Mouse (Mus musculus) spleen, postnatal 36 days (tissue): ENCODE results near the gene Sycn.
"Not testable (repeated sequence)": the region's sequence is repeated elsewhere in the genome, so short reads cannot be mapped to it uniquely, and the experiment has no call there.

ENCODE experiments used
- DNase-seq, 2 experiments: peaks; one replicate each; pipeline ENCODE4 v3.0.0; 2022; ENCODE audit warnings: low spot score in 2 of 2, mixed read lengths in 1 of 2

The Sycn gene

GRCm38 (mm10) chr7:28540526-28540925, at the start of gene Sycn:
Gene Sycn (plus strand): TSS chr7:28540885.
- no peak for DNase-seq

GRCm38 (mm10) chr7:28490903-28491302, 49.8 kb upstream of the Sycn start:
- no peak for DNase-seq

- DNase-seq, result no peak
Measured at GRCm38 (mm10) chr7:28492310-28492709, 48.4 kb upstream of the Sycn start.

DNA sequence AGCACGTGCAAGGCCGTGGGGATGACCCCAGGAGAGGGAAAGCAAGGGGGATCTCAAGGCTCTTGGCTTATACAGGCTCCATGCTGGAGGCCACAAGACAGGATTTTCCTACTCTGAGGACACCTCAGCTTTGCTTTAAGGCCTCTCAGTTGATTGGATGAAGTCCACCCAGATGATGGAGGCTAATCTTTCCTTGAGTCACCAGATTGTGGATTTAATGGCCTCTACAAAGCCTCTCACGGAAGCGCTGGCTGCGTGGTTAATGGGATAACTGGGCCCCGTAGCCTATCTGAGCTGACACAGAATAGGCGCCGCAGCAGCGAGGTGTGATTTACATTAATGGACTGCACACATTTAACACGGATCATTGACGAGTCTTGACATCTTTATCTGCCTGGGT, 45.3 kb upstream of the Sycn start:
- no peak for DNase-seq

DNA sequence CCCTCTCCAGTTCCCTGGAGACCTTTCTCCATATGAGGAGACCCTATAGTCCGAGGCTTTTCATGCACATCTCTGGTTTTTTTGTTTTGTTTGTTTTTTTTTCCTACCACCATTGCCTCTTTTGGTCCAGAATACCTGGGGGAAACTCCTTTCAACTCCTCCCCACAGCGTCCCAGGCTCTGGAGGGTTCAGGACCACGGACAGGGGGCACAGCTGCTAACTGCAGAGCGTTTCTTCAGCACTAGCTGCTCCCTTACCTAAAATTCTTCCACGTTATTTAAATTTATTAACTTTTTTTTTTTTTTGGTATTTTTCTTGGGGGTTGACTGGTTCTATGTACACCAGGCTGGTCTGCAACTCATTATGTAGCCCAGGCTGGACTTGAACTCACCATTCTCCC, 35.1 kb upstream of the Sycn start:
- DNase-seq, result no peak

GRCm38 (mm10) chr7:28509121-28509520, 31.6 kb upstream of the Sycn start:
- DNase-seq, result not testable (repeated sequence)

DNA sequence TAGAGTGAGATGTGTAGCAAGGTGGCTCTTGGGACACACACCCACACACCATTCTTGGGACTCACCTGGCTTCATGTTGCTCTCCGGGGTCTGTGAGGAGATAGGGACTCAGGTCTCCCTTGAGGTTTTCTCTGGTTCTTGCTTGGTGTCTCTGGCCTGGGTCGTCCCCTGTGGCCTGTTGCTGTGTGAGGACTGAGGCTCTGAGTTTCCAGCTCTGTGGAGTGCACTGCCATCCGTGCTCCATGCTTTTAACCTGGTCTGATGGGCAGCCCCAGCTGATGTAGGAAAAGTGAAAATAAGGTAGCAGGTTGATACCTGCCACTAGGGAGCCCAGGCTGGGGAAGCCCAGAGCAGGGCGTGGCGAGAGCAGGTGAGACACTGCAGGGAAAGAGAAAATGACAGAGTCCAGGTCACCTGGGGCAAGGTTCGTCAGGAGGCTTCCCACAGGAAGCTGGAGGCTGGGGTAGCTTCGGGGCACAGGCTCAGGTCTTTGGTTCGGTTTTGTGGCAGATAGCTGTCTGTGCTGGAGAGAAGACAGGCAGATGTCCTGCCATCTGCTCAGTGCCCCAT, 30.2 kb upstream of the Sycn start, which contains the start of gene Ifnl2:
Gene Ifnl2 (minus strand): TSS at position 51 of the 570 bp plus-strand sequence.
- not testable (repeated sequence) for DNase-seq

DNA sequence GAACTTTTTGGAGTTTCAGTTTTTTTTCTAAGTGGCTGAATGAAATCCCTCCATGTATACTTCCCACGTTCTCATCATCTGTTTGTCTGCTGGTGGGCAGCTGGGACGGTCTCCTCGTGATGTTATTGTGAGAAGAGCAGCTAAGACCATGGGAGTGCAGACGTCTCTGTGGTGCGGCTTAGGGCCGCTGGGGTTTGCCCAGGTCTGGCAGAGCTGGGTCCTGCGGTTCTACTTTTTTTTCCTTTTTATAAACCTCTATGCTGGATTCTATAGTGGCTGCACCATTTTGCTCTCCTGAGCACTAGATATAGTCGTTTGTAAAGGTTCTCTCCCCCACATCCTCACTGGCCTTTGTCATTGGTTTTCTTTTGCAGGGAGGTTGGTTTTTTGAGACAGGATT, 29.2 kb upstream of the Sycn start:
- DNase-seq, result no peak

- not testable (repeated sequence) for DNase-seq
Measured at GRCm38 (mm10) chr7:28522536-28522935, 18.1 kb upstream of the Sycn start, which contains the start of gene Ifnl3. Gene Ifnl3 (plus strand): TSS chr7:28522836.

GRCm38 (mm10) chr7:28527922-28528719, 12.6 kb upstream of the Sycn start:
- peak; percentile 82 to 85 for DNase-seq

DNA sequence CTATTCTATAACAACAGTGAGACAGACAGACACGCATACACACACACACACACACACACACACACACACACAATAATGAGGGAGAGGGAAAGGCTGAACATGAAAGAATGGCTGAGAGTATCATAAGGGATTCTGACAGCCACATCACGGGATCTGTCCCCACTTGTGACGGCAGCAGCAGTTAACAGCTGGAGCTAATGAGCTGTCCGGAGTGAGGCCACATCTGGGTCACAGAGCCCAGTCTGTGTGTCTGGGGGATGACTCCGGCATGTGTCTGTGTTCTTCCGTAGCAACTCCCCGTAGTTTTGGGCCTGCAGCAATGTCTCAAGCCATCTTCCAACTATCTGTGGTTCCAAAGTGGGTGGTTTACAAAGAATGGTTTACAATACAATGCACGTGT, 8.7 kb upstream of the Sycn start:
- no peak for DNase-seq

DNA sequence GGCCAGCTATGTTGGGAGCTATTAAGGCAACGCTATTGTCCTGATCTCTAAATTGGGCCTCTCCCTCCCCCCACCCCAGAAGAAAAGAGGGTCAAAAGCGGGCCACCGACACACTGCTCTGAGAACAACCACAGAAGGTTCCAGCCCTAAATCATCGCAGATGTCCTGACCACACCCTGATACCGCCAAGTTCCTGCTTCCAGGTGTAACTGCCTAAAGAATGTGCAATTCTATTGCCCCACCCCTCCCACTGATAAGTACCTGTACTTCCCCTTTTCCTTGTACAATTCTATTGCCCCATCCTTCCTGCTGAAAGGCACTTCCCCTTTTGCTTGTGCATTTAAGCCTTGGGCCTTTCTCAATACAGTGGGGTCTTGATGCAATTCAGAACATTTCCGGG, 1.8 kb upstream of the Sycn start:
- DNase-seq, result not testable (repeated sequence)

- no peak for DNase-seq
Measured at GRCm38 (mm10) chr7:28544051-28544601, 3.4 kb downstream of the Sycn start.

DNA sequence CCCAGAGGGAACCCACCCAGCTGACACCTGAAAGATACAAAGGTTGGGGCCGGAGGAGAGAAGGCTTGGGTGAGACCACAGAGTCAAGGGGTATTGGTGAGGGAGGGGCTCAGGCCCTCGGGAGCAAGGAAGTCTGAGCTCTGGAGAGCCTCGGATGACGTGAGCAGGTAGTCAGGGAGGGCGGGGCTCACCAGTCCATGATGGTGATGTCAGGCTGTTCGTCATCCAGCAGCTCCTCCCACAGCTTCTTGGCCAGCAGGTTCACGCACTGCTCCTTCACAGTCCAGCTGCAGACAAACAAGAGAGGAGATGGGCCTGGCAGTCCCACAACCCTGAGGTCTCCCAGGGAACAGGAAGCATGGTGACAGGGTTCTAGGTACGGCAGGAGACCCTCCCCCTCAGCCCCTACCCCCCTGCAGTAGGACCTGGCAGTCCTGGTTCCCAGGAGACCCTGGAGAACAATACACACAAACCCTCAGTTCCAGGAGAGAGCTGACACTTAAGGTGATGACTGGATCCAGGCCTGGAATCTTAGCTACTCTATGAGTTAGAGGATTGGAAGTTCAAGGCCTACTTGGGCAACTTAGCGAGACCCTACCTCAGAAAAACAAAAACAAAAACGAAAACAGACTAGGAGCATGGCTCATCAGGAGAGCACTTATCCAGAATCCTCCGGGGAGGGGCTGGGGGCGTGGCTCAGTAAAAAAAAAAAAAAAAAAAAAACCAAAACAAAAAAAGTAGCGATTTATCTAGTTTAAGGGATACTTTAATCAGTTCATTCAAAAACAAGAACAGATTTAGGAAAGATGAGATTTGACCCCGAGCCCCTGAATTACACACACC, 4.6 kb downstream of the Sycn start:
- DNase-seq, result no peak

DNA sequence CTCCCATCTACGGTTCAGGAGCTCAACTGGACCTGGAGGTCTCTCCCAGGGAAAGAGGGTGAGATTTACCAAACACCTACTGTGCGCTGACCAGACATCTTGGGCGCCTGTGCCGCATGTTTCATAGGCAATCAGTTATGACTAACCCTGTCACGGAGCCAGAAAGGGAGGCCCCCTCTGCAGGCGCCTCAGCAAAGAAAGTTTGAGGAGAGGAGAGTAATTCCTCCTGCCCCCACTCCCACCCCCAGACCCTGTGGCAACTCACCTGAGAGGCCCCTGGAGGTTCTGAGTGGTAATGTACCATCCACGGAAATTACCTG, 5.2 kb downstream of the Sycn start:
- DNase-seq, result no peak

DNA sequence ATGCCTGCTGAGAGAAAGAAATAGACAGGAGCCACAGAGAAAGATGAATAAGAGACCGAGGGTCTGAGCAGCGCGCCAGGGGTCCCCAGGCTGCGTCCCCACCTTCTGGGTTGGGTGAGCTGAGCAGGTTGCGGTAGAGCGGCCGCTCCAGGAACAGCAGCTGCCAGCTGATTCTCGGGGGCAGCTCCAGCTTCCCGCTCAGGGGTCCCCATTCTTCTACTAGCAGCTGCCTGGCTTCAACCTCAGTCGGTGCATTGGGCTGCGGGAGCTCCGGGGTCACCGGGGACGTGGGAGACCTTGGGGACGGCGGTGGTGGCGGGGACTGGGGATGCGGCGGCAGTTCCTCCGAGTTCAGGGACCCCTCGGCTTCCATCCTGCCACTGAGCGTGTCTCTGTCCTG, 6.0 kb downstream of the Sycn start:
- no peak for DNase-seq

- DNase-seq, result no peak
Measured at GRCm38 (mm10) chr7:28547154-28547553, 6.5 kb downstream of the Sycn start, which contains the start of gene Nccrp1. Gene Nccrp1 (minus strand): TSS chr7:28547254.

DNA sequence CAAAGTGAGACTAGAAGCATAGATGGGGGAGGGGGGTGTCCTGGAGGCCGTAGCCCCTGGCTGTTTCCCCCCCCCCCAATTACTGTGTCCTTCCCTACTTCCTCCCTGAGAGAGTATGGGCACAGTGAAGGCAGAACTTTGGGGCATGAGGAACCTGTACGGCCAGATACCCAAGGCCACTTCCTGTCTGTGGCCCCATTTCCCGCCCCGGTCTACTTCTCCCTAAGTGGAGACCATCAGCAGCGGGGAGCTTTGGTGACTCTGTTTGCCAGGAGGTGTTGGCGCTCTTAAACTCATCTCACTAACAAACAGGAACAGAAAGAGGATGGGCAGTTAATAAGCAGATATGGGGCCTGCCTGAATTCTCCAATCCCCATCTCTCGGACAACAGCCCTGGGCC, 6.9 kb downstream of the Sycn start:
- DNase-seq, result no peak

DNA sequence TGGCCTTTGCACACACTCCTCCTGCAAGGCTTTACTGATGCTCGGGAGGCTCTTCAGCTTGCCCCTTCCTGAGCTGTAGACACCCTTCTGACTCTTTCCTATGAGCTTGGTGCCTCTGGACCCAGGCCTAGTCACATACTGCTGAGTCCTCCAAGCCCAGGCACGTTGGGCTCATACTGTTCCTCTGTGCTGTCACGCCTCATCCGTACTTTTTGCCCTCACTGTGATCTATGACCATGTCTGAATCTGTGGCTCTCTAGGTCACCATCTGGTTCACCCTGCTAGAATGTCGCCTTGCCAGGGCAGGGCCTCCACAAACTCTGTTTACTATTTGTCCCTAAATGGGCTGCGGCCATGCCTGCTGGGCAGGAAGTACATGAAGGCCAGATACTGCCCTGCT, 12.4 kb downstream of the Sycn start:
- no peak for DNase-seq

DNA sequence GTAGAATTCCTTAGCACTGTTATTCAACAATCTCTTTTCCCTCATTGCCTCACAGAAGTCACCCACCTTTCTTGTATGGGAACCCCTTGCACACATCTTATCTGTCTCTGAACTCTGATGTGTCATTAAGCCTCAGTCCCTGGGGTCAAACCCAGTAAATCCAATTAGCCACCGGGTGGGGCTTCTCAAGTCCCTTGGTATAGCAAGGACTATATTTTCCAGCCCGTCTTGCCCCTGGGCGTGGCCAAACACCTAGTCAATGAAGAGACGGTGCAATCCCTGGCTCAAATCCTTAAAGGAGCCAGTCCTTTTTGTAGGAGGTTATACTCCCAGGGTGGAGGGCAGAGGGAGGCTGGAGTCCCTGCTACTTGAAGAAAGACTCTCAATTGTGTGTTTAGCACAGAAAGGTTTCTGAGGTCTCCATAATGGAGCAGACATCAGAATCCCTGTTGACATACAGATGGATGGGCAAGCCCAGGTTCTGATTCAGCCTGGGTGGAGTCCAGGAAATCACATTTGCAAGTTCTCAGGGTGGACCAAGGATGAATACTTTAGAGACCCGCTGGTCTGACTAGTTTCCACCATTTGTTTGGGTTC, 15.4 kb downstream of the Sycn start:
- DNase-seq, result no peak

DNA sequence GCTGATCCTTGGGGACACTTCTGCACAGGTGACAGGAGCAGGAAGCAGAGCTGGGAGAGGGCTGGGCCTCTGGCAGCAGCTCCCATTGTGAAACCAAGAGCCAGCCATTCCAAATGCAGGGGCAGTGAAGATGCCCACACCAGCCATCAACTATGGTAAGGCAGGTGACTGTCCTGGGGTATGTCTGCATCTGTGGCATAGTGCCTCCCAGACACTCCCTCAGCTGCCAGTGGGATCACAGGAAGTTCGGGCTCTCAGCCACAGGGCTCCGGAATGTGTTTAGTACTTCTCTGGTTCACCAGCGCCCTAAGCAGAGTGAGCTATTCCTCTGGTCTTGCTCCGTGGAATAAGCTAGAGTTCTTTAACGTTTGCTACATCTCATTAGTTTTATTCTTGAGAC, 16.4 kb downstream of the Sycn start:
- DNase-seq, result no peak

DNA sequence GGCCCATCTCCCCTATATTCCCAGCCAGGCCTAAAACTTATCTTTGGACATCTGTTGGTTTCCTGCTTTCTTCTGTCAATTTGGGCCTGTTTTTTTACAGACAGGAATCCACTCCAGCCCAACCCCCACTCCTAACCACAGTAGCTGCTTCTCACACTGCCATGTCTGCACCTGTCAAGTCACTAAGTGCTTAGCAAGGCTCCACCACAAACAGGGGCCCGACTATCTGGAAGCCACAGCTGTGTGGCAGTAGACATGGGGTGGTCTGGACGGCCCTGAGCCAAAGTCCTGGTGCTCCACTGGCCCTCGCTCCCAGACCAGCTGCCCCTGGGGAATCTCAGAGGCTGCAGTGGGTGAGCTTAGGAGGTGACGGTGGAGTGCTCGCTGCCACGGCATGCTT, 17.0 kb downstream of the Sycn start:
- DNase-seq, result peak in 1 of 2 experiments; percentile 32
